Mouse (Mus musculus) R1 (cell line): Measurements from ENCODE around the gene Asb6.

ENCODE experiments used
- DNase-seq: peaks from one replicate; pipeline ENCODE4 v3.0.0-alpha.2; 2018; ENCODE audit warnings: low read depth, low spot score

Gene Asb6

GRCm38 (mm10) chr2:30834373-30835022 is 4.4 kb upstream of the Asb6 start, which contains the start of gene Prrx2:
Gene Prrx2 (plus strand): TSS chr2:30834972.
- DNase-seq, result peak; percentile 48

- DNase-seq, result no peak
These were observed 3.5 kb upstream of the Asb6 start for GRCm38 (mm10) chr2:30833644-30834043.

- peak; percentile 88 for DNase-seq
These were observed 818 bp downstream of the Asb6 start for GRCm38 (mm10) chr2:30829315-30829714.

GRCm38 (mm10) chr2:30827749-30828475 is 2.2 kb downstream of the Asb6 start:
- peak; percentile 95 for DNase-seq

- peak; percentile 85 for DNase-seq
These were observed 3.0 kb downstream of the Asb6 start for GRCm38 (mm10) chr2:30826825-30827748.

- DNase-seq, result peak; percentile 61
These were observed 6.6 kb downstream of the Asb6 start for GRCm38 (mm10) chr2:30823385-30824153.

GRCm38 (mm10) chr2:30822460-30822859 is 7.7 kb downstream of the Asb6 start:
- no peak for DNase-seq

- peak; percentile 66 for DNase-seq
These were observed 9.1 kb downstream of the Asb6 start for GRCm38 (mm10) chr2:30821073-30821472.

- DNase-seq, result no peak
These were observed 10.3 kb downstream of the Asb6 start for GRCm38 (mm10) chr2:30819873-30820272.

- peak; percentile 50 for DNase-seq
These were observed 13.8 kb downstream of the Asb6 start for GRCm38 (mm10) chr2:30816383-30816782.

GRCm38 (mm10) chr2:30810573-30810972 is 19.6 kb downstream of the Asb6 start:
- no peak for DNase-seq

- DNase-seq, result no peak
These were observed 20.6 kb downstream of the Asb6 start for GRCm38 (mm10) chr2:30809503-30809902.

- no peak for DNase-seq
These were observed 21.9 kb downstream of the Asb6 start for GRCm38 (mm10) chr2:30808296-30808655.

GRCm38 (mm10) chr2:30807648-30808295 is 22.4 kb downstream of the Asb6 start, which contains the start of gene Ntmt1:
Gene Ntmt1 (plus strand): TSS chr2:30807826.
- peak; percentile 100 for DNase-seq

- no peak for DNase-seq
These were observed 22.9 kb downstream of the Asb6 start for GRCm38 (mm10) chr2:30807147-30807647.

GRCm38 (mm10) chr2:30805983-30806382 is 24.1 kb downstream of the Asb6 start:
- DNase-seq, result peak; percentile 70

- no peak for DNase-seq
These were observed 26.5 kb downstream of the Asb6 start, which contains the start of gene 1700001O22Rik for GRCm38 (mm10) chr2:30803604-30804003. Gene 1700001O22Rik (minus strand): TSS chr2:30803661.

GRCm38 (mm10) chr2:30801067-30801852 is 28.9 kb downstream of the Asb6 start:
- peak; percentile 76 for DNase-seq

GRCm38 (mm10) chr2:30800671-30801066 is 29.5 kb downstream of the Asb6 start:
- DNase-seq, result no peak

GRCm38 (mm10) chr2:30799456-30799855 is 30.7 kb downstream of the Asb6 start:
- no peak for DNase-seq
